Mouse (Mus musculus): ENCODE data around the gene D130052B06Rik.

D130052B06Rik gene

DNA sequence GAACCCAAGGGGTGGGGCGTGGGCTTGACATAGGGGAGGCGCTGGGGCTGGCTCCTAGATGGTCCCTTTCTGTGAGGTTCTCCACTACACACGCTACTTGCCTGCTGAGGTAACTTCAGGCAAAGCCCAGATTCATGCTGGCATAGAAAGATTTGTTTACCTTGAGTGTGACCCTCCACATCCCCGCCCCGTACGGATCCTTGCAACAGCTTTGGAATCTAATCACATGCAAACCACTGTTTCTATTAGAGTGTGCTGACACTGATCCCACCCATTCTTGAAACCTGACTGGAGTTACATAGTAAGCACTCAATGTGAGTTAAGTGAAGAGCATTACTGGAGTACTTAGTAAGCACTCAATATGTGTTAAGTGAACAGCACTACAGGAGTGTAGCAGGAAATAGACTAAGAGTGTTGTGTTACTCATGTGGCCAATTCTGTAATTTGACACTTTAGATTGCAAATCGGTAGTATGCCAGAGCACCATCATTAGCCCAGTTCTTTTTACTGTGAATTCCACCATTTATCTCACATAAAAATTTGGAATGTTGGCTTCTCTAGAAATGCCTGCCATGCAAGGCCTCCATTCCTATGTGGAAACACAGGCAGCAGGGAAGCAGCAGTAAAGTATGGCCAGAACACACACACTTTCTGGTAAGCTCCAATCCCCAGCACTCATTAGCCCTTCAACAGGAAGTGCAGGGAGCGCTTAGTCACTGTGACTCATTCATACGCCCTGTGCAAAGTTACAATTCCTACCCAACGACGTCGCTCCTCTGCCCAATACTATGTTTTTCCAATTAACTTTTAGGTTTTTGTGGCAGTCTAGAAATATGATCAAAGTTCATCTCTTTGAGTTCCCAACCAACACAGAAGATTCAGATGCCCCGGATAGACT lies 61.2 kb downstream of the D130052B06Rik start:
- no peak for DNase-seq (ENCODE audit: extremely low read depth, low read depth, low spot score)

DNA sequence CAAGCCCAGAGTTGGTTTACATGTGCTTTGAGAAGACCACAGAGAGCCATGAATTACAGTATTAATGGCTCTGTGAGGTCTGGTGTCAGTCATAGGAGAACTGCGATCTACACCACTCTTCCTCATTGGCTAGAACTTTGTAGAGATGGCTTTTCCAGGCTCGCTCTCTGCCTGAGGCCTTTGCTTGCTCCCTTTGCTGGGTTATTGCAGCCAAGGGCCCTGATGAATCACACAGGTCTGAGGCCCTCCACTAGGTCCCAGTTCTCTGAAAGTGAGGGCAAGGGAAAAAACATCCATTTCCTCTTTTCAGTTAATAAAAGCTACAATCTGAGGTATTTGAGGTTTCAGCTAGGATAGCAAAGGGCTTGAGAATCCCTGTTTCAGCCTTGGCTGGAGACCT lies 64.5 kb downstream of the D130052B06Rik start:
- no peak for DNase-seq (ENCODE audit: extremely low read depth, low read depth, low spot score)

DNA sequence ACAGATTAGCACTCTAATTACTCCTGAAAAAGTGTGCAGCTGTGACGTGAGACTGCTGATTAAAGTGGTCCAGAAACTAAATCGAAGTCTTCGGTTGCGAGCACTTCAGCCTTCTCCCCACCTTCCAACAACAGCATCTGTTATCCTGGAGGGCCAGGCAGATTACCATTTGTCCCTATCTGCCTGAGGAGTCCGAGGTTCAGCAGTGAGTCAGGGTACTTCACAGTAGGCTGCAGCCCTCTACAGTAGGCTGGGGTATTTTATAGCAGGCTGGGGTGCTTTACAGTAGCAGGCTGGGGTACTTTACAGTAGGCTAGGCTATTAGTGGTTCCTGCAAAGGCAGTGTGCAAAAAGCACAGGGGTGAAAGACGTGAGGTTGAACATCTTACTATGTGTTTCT lies 69.3 kb downstream of the D130052B06Rik start:
- DNase-seq (ENCODE audit: extremely low read depth, low read depth, low spot score): no peak

DNA sequence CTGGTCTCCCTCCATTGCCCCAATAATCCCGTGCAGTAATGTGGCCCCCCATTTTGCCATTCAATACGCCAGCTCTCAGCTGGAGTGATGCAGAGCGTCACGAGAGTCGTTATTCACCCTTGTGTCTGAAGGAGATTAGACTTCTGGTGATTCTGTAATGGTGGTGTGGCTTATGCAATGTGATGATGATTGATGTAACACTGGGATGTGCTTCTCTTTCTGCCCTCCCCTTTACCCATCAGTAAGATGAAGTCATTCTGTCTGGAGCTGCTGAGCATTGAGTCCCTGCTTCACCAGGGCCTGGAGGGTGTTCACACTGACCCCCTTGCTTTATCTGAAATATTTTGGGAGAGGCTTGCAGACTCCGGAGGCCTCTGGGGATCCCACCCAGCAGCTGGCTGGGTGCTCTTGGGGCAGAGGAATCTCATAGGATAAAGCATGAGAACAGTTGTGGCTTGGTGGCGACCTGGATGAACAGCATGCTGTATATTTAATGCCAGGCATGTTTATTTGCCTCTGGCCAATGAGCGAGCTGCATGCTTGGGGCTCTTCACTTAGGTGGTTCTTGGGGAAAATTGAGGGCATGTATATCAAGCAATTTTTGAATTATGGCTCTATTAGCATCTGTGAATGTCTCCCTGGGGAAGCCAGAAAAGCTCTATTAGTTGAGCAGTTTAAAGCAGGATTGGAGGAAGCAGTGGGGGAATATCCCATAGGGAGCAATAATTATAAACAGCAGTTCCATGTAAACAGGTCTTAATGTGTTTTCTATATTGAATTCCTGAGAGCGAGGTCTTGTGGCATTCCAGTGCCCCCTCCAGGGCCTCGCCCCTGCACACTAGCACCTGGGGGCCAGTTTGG lies 71.2 kb downstream of the D130052B06Rik start:
- no peak for DNase-seq (ENCODE audit: extremely low read depth, low read depth, low spot score)
